7 mouse cellular contexts compared by ENCODE assay signal in genomic region chr7:100607214-100608129, GRCm38 (mm10). TPM values are rescaled to one million over a fixed set of nuclear protein-coding genes. Genes with fewer than 3 reads are reported as not detected.
A peak's percentile ranks its signal among the peaks of the same experiment; 100 is the strongest.
DNase-seq lines count a peak whose midpoint lies in the region; ATAC-seq lines count a peak whose summit lies in the region.

TSS of gene Rab6a (plus strand) at chr7:100607410.

- H3K4me1 ChIP-seq in embryonic facial prominence, embryonic 11.5 days (ENCODE audit: control insufficient read depth, insufficient read depth, low read length) = no peaks in the 10 kb centered on the region
- H3K4me1 ChIP-seq in limb, embryonic 10.5 days = peaks cover 21% of the 10 kb centered on the region
- H3K4me1 ChIP-seq in midbrain, embryonic 13.5 days (replicated peaks) = peaks cover 20% of the 10 kb centered on the region

- no peaks in the 10 kb centered on the region for H3K27me3 ChIP-seq in embryonic facial prominence, embryonic 11.5 days (ENCODE audit: control insufficient read depth, insufficient read depth, low read length)
- H3K27me3 ChIP-seq in limb, embryonic 10.5 days (ENCODE audit: low read depth, poor library complexity, severe bottlenecking) = 0 out of 2 replicates have a peak, but pooled peaks cover 5% of the 10 kb centered on the region
- peaks cover 9% of the 10 kb centered on the region; the same call in 1 of the 2 replicates for H3K27me3 ChIP-seq in midbrain, embryonic 13.5 days

- peak within 1 kb of the TSS; percentile 96 for H3K27ac ChIP-seq in embryonic facial prominence, embryonic 11.5 days (replicated peaks; ENCODE audit: low read depth, low read length)
- peak within 1 kb of the TSS; percentile 98 for H3K27ac ChIP-seq in limb, embryonic 10.5 days
- peak within 1 kb of the TSS; percentile 99 for H3K27ac ChIP-seq in midbrain, embryonic 13.5 days

- peak within 1 kb of the TSS; percentile 99 for H3K9ac ChIP-seq in embryonic facial prominence, embryonic 11.5 days (replicated peaks; ENCODE audit: low read length)
- H3K9ac ChIP-seq in midbrain, embryonic 13.5 days (replicated peaks) = peak within 1 kb of the TSS; percentile 100

- peak; percentile 97 for ATAC-seq in embryonic facial prominence, embryonic 11.5 days (replicated peaks; ENCODE audit: insufficient number of reproducible peaks, low FRiP score, low TSS enrichment, low read depth)
- ATAC-seq in granulocyte monocyte progenitor cell, adult 5-6 weeks (replicated peaks; ENCODE audit: poor library complexity, severe bottlenecking) = peak; percentile 90
- peak; percentile 98 for ATAC-seq in midbrain, embryonic 13.5 days

- peak within 1 kb of the TSS; percentile 95 for H3K4me3 ChIP-seq in embryonic facial prominence, embryonic 11.5 days (ENCODE audit: low read depth, low read length)
- peak within 1 kb of the TSS; percentile 99 for H3K4me3 ChIP-seq in limb, embryonic 10.5 days
- H3K4me3 ChIP-seq in midbrain, embryonic 13.5 days (replicated peaks) = peak within 1 kb of the TSS; percentile 99

- H3K9me3 ChIP-seq in embryonic facial prominence, embryonic 11.5 days (replicated peaks; ENCODE audit: control insufficient read depth, low read length) = no peaks in the 10 kb centered on the region
- H3K9me3 ChIP-seq in limb, embryonic 10.5 days (replicated peaks) = no peaks in the 10 kb centered on the region
- no peaks in the 10 kb centered on the region for H3K9me3 ChIP-seq in midbrain, embryonic 13.5 days

- DNase-seq in adrenal gland, postnatal 14 days = peak; percentile 99
- peak; percentile 99 for DNase-seq in embryonic facial prominence, embryonic 11.5 days (ENCODE audit: low spot score)
- peak; percentile 98 for DNase-seq in kidney, adult 11 months
- DNase-seq in limb, embryonic 10.5 days (ENCODE audit: low spot score) = peak; percentile 99
- DNase-seq in spleen, adult 12 weeks (ENCODE audit: low spot score) = peak; percentile 89

- H3K4me2 ChIP-seq in embryonic facial prominence, embryonic 11.5 days (ENCODE audit: low read depth, low read length) = peak within 1 kb of the TSS; percentile 77
- H3K4me2 ChIP-seq in midbrain, embryonic 13.5 days (replicated peaks) = peak within 1 kb of the TSS; percentile 72

- no peaks in the 10 kb centered on the region for H3K36me3 ChIP-seq in embryonic facial prominence, embryonic 11.5 days (replicated peaks; ENCODE audit: control insufficient read depth, insufficient read depth, low read depth, low read length)
- no peaks in the 10 kb centered on the region for H3K36me3 ChIP-seq in limb, embryonic 10.5 days
- no peaks in the 10 kb centered on the region for H3K36me3 ChIP-seq in midbrain, embryonic 13.5 days

- WGBS in embryonic facial prominence, embryonic 11.5 days = under 1% methylated on average over 104 of the region's 105 CpGs
- under 1% methylated on average over 105 of the region's 105 CpGs for WGBS in limb, embryonic 10.5 days
- under 1% methylated on average over 105 of the region's 105 CpGs for WGBS in midbrain, embryonic 13.5 days

RNA-seq across cellular contexts. Expression of gene Rab6a, which starts in this region (rescaled TPM):
- 68.0 TPM in 2 replicates for total RNA-seq in adrenal gland, postnatal 14 days (2021)
- 156 and 171 TPM in 2 replicates for polyA plus RNA-seq in embryonic facial prominence, embryonic 11.5 days (2014; fragmentation: Nextera tagmentation; extraction: Ambion mirVana)
- total RNA-seq in granulocyte monocyte progenitor cell, adult 5-6 weeks (2014; fragmentation: Nextera tagmentation) = 55.9 and 62.1 TPM in 2 replicates
- 43.0 and 56.3 TPM in 2 replicates for total RNA-seq in granulocyte monocyte progenitor cell, adult 5-6 weeks (2017)
- 81.9 and 92.3 TPM in 2 replicates for polyA plus RNA-seq in limb, embryonic 10.5 days (2016; fragmentation: Nextera tagmentation; extraction: Ambion mirVana)
- 197 and 199 TPM in 2 replicates for polyA plus RNA-seq in midbrain, embryonic 13.5 days (2015; fragmentation: Nextera tagmentation; extraction: Ambion mirVana)

Comparison
In these comparisons a context has a peak if more than half of its experiments do, and no peak if none do; other contexts are left out.
1. Peak in every context shown above with its lines: DNase-seq, ATAC-seq, H3K4me3 ChIP-seq and H3K27ac ChIP-seq.